Mouse (Mus musculus): ENCODE measurements at regions not wholly inside any gene's neighbourhood (a gene's known extent, or its start where the extent isn't known, plus 50 kb on each side); places are given as distances from the start of the nearest gene placed in this dataset.

GRCm38 (mm10) chrX:11839665-11840245 is 320.4 kb downstream of the Bcor start:
- in situ Hi-C loops (cut with MboI; ENCODE audit: low pct_unique_long_range_greater_than_20kb in 1 of 2, low sequenced_read_pairs in 2 of 2, unreplicated experiment in 1 of 2): loop anchor here in 1 of 2 experiments (10.0 kb wide), 1 partner anchor 65 kb away; no protein-coding TSS in a partner anchor

GRCm38 (mm10) chrX:11840319-11841035 is 319.7 kb downstream of the Bcor start:
- in situ Hi-C loops (cut with MboI; ENCODE audit: low pct_unique_long_range_greater_than_20kb in 1 of 2, low sequenced_read_pairs in 2 of 2, unreplicated experiment in 1 of 2): loop anchor here in 1 of 2 experiments (10.0 kb wide), 1 partner anchor 64 kb away; no protein-coding TSS in a partner anchor

- in situ Hi-C loops (cut with MboI; ENCODE audit: low pct_unique_long_range_greater_than_20kb in 1 of 2, low sequenced_read_pairs in 2 of 2, unreplicated experiment in 1 of 2): loop anchor here in 1 of 2 experiments (10.0 kb wide), 1 partner anchor 59 kb away; no protein-coding TSS in a partner anchor
Measured at GRCm38 (mm10) chrX:11845566-11845965, 314.6 kb downstream of the Bcor start.

- in situ Hi-C loops (cut with MboI; ENCODE audit: low pct_unique_long_range_greater_than_20kb in 1 of 2, low sequenced_read_pairs in 2 of 2, unreplicated experiment in 1 of 2): no loop called here
Measured at GRCm38 (mm10) chrX:11855910-11856309, 304.2 kb downstream of the Bcor start.

GRCm38 (mm10) chrX:11859396-11859795 is 300.8 kb downstream of the Bcor start:
- in situ Hi-C loops (cut with MboI; ENCODE audit: low pct_unique_long_range_greater_than_20kb in 1 of 2, low sequenced_read_pairs in 2 of 2, unreplicated experiment in 1 of 2): no loop called here

GRCm38 (mm10) chrX:11861119-11861708 is 298.9 kb downstream of the Bcor start:
- in situ Hi-C loops (cut with MboI; ENCODE audit: low pct_unique_long_range_greater_than_20kb in 1 of 2, low sequenced_read_pairs in 2 of 2, unreplicated experiment in 1 of 2): no loop called here

- in situ Hi-C loops (cut with MboI; ENCODE audit: low pct_unique_long_range_greater_than_20kb in 1 of 2, low sequenced_read_pairs in 2 of 2, unreplicated experiment in 1 of 2): no loop called here
Measured at GRCm38 (mm10) chrX:11861892-11862291, 298.3 kb downstream of the Bcor start.

- in situ Hi-C loops (cut with MboI; ENCODE audit: low pct_unique_long_range_greater_than_20kb in 1 of 2, low sequenced_read_pairs in 2 of 2, unreplicated experiment in 1 of 2): no loop called here
Measured at GRCm38 (mm10) chrX:11863106-11863505, 297.0 kb downstream of the Bcor start.

GRCm38 (mm10) chrX:11873913-11874312 is 286.2 kb downstream of the Bcor start:
- in situ Hi-C loops (cut with MboI; ENCODE audit: low pct_unique_long_range_greater_than_20kb in 1 of 2, low sequenced_read_pairs in 2 of 2, unreplicated experiment in 1 of 2): no loop called here

GRCm38 (mm10) chrX:11876636-11877035 is 283.5 kb downstream of the Bcor start:
- in situ Hi-C loops (cut with MboI; ENCODE audit: low pct_unique_long_range_greater_than_20kb in 1 of 2, low sequenced_read_pairs in 2 of 2, unreplicated experiment in 1 of 2): no loop called here

GRCm38 (mm10) chrX:11878028-11878427 is 282.1 kb downstream of the Bcor start:
- in situ Hi-C loops (cut with MboI; ENCODE audit: low pct_unique_long_range_greater_than_20kb in 1 of 2, low sequenced_read_pairs in 2 of 2, unreplicated experiment in 1 of 2): no loop called here

- in situ Hi-C loops (cut with MboI; ENCODE audit: low pct_unique_long_range_greater_than_20kb in 1 of 2, low sequenced_read_pairs in 2 of 2, unreplicated experiment in 1 of 2): no loop called here
Measured at GRCm38 (mm10) chrX:11880972-11881371, 279.2 kb downstream of the Bcor start.

- in situ Hi-C loops (cut with MboI; ENCODE audit: low pct_unique_long_range_greater_than_20kb in 1 of 2, low sequenced_read_pairs in 2 of 2, unreplicated experiment in 1 of 2): no loop called here
Measured at GRCm38 (mm10) chrX:11883738-11884716, 276.1 kb downstream of the Bcor start.

- in situ Hi-C loops (cut with MboI; ENCODE audit: low pct_unique_long_range_greater_than_20kb in 1 of 2, low sequenced_read_pairs in 2 of 2, unreplicated experiment in 1 of 2): no loop called here
Measured at GRCm38 (mm10) chrX:11892396-11892795, 267.8 kb downstream of the Bcor start.

- in situ Hi-C loops (cut with MboI; ENCODE audit: low pct_unique_long_range_greater_than_20kb in 1 of 2, low sequenced_read_pairs in 2 of 2, unreplicated experiment in 1 of 2): no loop called here
Measured at GRCm38 (mm10) chrX:11893606-11894279, 266.4 kb downstream of the Bcor start.

- in situ Hi-C loops (cut with MboI; ENCODE audit: low pct_unique_long_range_greater_than_20kb in 1 of 2, low sequenced_read_pairs in 2 of 2, unreplicated experiment in 1 of 2): no loop called here
Measured at GRCm38 (mm10) chrX:11894280-11894662, 265.9 kb downstream of the Bcor start.

- in situ Hi-C loops (cut with MboI; ENCODE audit: low pct_unique_long_range_greater_than_20kb in 1 of 2, low sequenced_read_pairs in 2 of 2, unreplicated experiment in 1 of 2): no loop called here
Measured at GRCm38 (mm10) chrX:11895396-11895795, 264.8 kb downstream of the Bcor start.

- in situ Hi-C loops (cut with MboI; ENCODE audit: low pct_unique_long_range_greater_than_20kb in 1 of 2, low sequenced_read_pairs in 2 of 2, unreplicated experiment in 1 of 2): no loop called here
Measured at GRCm38 (mm10) chrX:11898280-11898679, 261.9 kb downstream of the Bcor start.

Data from mouse embryonic stem cell (cell line).